19 mouse cellular contexts compared by ENCODE assay signal in the genomic region with DNA sequence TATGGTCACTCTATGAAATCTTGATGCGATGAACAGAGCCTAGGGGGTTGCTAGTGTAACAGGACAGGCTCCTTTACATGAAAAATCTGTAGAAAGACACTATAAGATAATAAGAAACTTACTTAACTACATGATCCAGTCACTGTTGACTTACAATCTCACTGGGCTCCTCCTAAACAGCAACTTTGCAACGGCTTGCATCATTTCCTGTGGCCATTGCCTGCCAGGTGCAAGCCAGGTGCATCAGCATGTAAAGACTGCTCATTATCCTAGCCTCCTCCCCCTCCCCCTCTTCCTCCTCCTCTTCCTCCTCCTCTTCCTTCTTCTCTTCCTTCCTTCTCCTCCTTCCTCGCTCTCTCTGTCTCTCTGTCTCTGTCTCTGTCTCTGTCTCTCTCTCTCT.
"Had no signal": no experiment of that assay in that cellular context is flagged by ENCODE, and none has a peak within 500 bp of the region (broad histone marks: within the 10 kb centered on the region; RNA-seq: fewer than 3 reads in every experiment).

No protein-coding gene starts in this region.

- H3K27me3 ChIP-seq: intestine, embryonic 15.5 days; kidney, embryonic 15.5 days; liver, embryonic 13.5 days; midbrain, embryonic 12.5 days; midbrain, embryonic 15.5 days; neural tube, embryonic 12.5 days; neural tube, embryonic 15.5 days; stomach, embryonic 15.5 days had no signal

- DNase-seq: kidney, adult 11 months; kidney, adult 8-10 months; kidney, postnatal 10 days; layer of hippocampus, adult 9-11 months; liver, embryonic 13.5 days; lung, adult 2 months; lung, postnatal 14 days; lung, postnatal 4 days; right cerebral cortex, adult 18-20 months; right cerebral cortex, postnatal 14 days; right cerebral cortex, postnatal 4 days had no signal

- H3K4me2 ChIP-seq: intestine, embryonic 15.5 days; kidney, embryonic 15.5 days; liver, embryonic 13.5 days; midbrain, embryonic 12.5 days; midbrain, embryonic 15.5 days; neural tube, embryonic 12.5 days; neural tube, embryonic 15.5 days; stomach, embryonic 15.5 days had no signal

- H3K4me3 ChIP-seq: intestine, embryonic 15.5 days; kidney, embryonic 15.5 days; layer of hippocampus, adult 2 months; liver, embryonic 13.5 days; midbrain, embryonic 12.5 days; midbrain, embryonic 15.5 days; neural tube, embryonic 12.5 days; neural tube, embryonic 15.5 days; stomach, embryonic 15.5 days had no signal

- H3K4me1 ChIP-seq: intestine, embryonic 15.5 days; kidney, embryonic 15.5 days; liver, embryonic 13.5 days; midbrain, embryonic 12.5 days; midbrain, embryonic 15.5 days; neural tube, embryonic 15.5 days; stomach, embryonic 15.5 days had no signal

- H3K27ac ChIP-seq: intestine, embryonic 15.5 days; kidney, embryonic 15.5 days; layer of hippocampus, adult 2 months; liver, embryonic 13.5 days; midbrain, embryonic 12.5 days; midbrain, embryonic 15.5 days; neural tube, embryonic 12.5 days; neural tube, embryonic 15.5 days; stomach, embryonic 15.5 days had no signal

- H3K9ac ChIP-seq: intestine, embryonic 15.5 days; kidney, embryonic 15.5 days; liver, embryonic 13.5 days; midbrain, embryonic 12.5 days; midbrain, embryonic 15.5 days; neural tube, embryonic 12.5 days; neural tube, embryonic 15.5 days; stomach, embryonic 15.5 days had no signal

- ATAC-seq: intestine, embryonic 15.5 days; midbrain, embryonic 15.5 days had no signal

- H3K36me3 ChIP-seq: intestine, embryonic 15.5 days; kidney, embryonic 15.5 days; liver, embryonic 13.5 days; midbrain, embryonic 12.5 days; midbrain, embryonic 15.5 days; neural tube, embryonic 12.5 days; neural tube, embryonic 15.5 days; stomach, embryonic 15.5 days had no signal

- H3K9me3 ChIP-seq: intestine, embryonic 15.5 days; kidney, embryonic 15.5 days; liver, embryonic 13.5 days; midbrain, embryonic 12.5 days; midbrain, embryonic 15.5 days; neural tube, embryonic 12.5 days; neural tube, embryonic 15.5 days; stomach, embryonic 15.5 days had no signal
